Mouse (Mus musculus): ENCODE results near the gene Gm28053. TPM values are rescaled to one million over a fixed set of nuclear protein-coding genes. Genes with fewer than 3 reads are reported as not detected.

Gm28053 gene
- polyA plus RNA-seq (2021; fragmentation: Nextera tagmentation) = 0.83 TPM in 1 of 2 replicates, not detected in the other
- long read RNA-seq, experiment 1, partial matches to known transcripts = 0 of 1 reads
- long read RNA-seq, experiment 1, other reads (novel, unspliced or antisense) = 0 of 1 reads
- long read RNA-seq, experiment 2, partial matches to known transcripts = 0 of 3 reads
- long read RNA-seq, experiment 2, other reads (novel, unspliced or antisense) = 0 of 3 reads

DNA sequence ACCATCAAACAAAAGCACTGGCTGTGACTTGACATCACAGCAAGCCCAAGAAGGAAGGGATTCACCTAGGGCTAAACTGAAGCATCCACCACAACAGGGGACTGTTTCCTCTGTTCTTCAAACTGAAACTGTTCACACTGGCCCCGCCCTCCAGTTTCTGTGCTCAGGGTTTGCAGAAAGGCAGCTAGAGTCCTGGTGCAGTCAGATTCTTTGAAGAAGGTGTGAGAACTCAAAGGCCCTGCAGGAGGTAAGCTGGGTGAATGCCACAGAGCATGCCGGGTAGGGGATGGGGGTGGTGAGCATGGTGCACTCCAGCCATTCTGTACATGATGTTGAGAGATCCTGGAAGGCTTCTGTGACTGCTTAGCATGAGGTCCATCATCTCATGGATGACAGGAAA, at the start of gene Gm28053, which contains the start of gene Gimap7:
Gm28053 (plus strand) TSS at position 153 of the 400 bp plus-strand sequence.
Gimap7 (plus strand) TSS at position 167 of the 400 bp plus-strand sequence.

DNA sequence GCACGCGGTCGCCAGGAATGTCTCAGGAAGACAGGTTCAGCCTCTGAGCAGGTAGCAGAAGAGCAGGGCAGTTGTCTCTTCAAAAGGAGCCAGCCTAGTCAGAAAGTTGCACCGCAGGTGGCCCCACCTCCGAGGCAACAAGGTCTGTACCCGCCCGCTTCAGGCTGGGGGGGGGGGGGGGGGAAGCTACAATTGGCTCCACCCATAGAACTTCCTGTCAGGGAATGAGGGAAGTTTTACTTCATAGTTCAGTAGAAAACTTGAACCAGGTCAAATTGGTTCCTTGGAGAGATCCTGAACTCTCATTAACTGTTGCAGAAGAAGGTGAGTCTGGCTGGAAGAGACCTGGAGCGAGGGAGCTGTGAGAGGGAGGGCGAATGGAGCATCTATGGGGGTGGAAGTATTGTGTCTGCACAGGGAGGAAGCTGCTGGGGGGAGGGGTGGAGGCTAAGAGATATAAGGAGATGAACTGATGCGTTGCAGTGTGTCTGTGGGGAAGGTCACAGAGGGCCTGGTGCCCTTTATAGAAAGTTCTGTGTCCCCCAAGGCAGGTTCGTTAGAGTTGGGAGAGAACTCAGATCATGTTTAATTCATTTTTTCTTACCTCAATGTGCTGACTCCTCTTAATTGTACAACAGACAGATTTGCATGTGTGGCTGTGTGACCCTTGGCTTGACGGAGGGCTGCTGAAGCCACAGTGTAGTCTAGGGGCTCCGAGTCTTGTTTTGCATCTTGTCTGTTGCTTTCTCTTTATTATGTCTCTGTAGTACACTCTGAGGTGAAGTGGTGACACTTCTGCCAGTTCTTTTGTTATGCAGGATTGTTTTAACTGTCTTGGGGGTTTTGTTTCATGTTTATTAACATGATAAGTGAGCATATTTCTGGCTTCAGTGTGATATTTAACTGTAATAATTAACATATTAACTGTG, 42.2 kb upstream of the Gm28053 start, which contains the start of gene Gimap9:
Gimap9 (plus strand) TSS at position 199 of the 929 bp plus-strand sequence.

GRCm38 (mm10) chr6:48684319-48684718, 34.1 kb upstream of the Gm28053 start, which contains the start of gene Gimap4:
Gene Gimap4 (plus strand): TSS chr6:48684549.

GRCm38 (mm10) chr6:48738961-48739779, 20.8 kb downstream of the Gm28053 start, which contains the start of gene Gimap1:
Gene Gimap1 (plus strand): TSS chr6:48739054.

GRCm38 (mm10) chr6:48745959-48746889, 27.8 kb downstream of the Gm28053 start, which contains the start of gene Gimap5:
Gene Gimap5 (plus strand): TSS chr6:48746197.

GRCm38 (mm10) chr6:48770696-48771095, 52.3 kb downstream of the Gm28053 start, which contains the start of gene Gimap3:
Gene Gimap3 (minus strand): TSS chr6:48770851.

Other genes starting within 250 kb of the Gm28053 start
- 721 and 840 TPM in 2 replicates for gene Atp6v0e2, start 181.0 kb upstream of the Gm28053 start, polyA plus RNA-seq (2021; fragmentation: Nextera tagmentation)
- 30.6 and 38.0 TPM in 2 replicates for gene Lrrc61, start 163.8 kb upstream of the Gm28053 start, polyA plus RNA-seq (2021; fragmentation: Nextera tagmentation)
- 55.9 and 70.3 TPM in 2 replicates for gene Rarres2, start 145.8 kb upstream of the Gm28053 start, polyA plus RNA-seq (2021; fragmentation: Nextera tagmentation)
- not detected in 2 replicates for gene Gm45021, start 129.0 kb upstream of the Gm28053 start, polyA plus RNA-seq (2021; fragmentation: Nextera tagmentation)
- 18.9 and 20.9 TPM in 2 replicates for gene Repin1, start 124.7 kb upstream of the Gm28053 start, polyA plus RNA-seq (2021; fragmentation: Nextera tagmentation)
- not detected in 2 replicates for gene Gm44965, start 124.7 kb upstream of the Gm28053 start, polyA plus RNA-seq (2021; fragmentation: Nextera tagmentation)
- 5.7 and 6.3 TPM in 2 replicates for gene Zfp775, start 116.5 kb upstream of the Gm28053 start, polyA plus RNA-seq (2021; fragmentation: Nextera tagmentation)
- 9.4 and 11.7 TPM in 2 replicates for gene AI854703, start 91.8 kb upstream of the Gm28053 start, polyA plus RNA-seq (2021; fragmentation: Nextera tagmentation)
- gene Gimap8, start 71.4 kb upstream of the Gm28053 start, polyA plus RNA-seq (2021; fragmentation: Nextera tagmentation) = 0.09 TPM in 1 of 2 replicates, not detected in the other
- 0.26 and 0.59 TPM in 2 replicates for gene Gimap9, start 42.5 kb upstream of the Gm28053 start, polyA plus RNA-seq (2021; fragmentation: Nextera tagmentation)
- 0.21 TPM in 1 of 2 replicates, not detected in the other for gene Gimap4, start 34.1 kb upstream of the Gm28053 start, polyA plus RNA-seq (2021; fragmentation: Nextera tagmentation)
- 2.7 and 3.0 TPM in 2 replicates for gene Gimap6, start 10.4 kb upstream of the Gm28053 start, polyA plus RNA-seq (2021; fragmentation: Nextera tagmentation)
- gene Gimap7, start within 50 bp of the Gm28053 start, polyA plus RNA-seq (2021; fragmentation: Nextera tagmentation) = 0.11 TPM in 1 of 2 replicates, not detected in the other
- gene Gimap1, start 20.4 kb downstream of the Gm28053 start, polyA plus RNA-seq (2021; fragmentation: Nextera tagmentation) = 2.5 and 3.3 TPM in 2 replicates
- 0.60 and 0.82 TPM in 2 replicates for gene Gimap5, start 27.6 kb downstream of the Gm28053 start, polyA plus RNA-seq (2021; fragmentation: Nextera tagmentation)
- gene Gimap3, start 52.2 kb downstream of the Gm28053 start, polyA plus RNA-seq (2021; fragmentation: Nextera tagmentation) = 0.06 TPM in 1 of 2 replicates, not detected in the other
- 59.6 and 66.9 TPM in 2 replicates for gene Tmem176a, start 122.3 kb downstream of the Gm28053 start, polyA plus RNA-seq (2021; fragmentation: Nextera tagmentation)
- 94.2 and 95.1 TPM in 2 replicates for gene Tmem176b, start 122.9 kb downstream of the Gm28053 start, polyA plus RNA-seq (2021; fragmentation: Nextera tagmentation)
- 0.20 and 0.40 TPM in 2 replicates for gene Aoc1, start 154.3 kb downstream of the Gm28053 start, polyA plus RNA-seq (2021; fragmentation: Nextera tagmentation)
- gene 1600015I10Rik, start 211.3 kb downstream of the Gm28053 start, polyA plus RNA-seq (2021; fragmentation: Nextera tagmentation) = not detected in 2 replicates